Mouse (Mus musculus) thymus, adult 2 months (tissue): ENCODE results near the gene Gsg1l. TPM values are rescaled to one million over a fixed set of nuclear protein-coding genes. Genes with fewer than 3 reads are reported as not detected.

Experiments
- DNase-seq: peaks from one replicate; pipeline ENCODE4 v3.0.0; 2021
- H3K27ac ChIP-seq: fragments of 200-500 bp; 2 replicates; pipeline ENCODE4 v1.5.1; 2012; ENCODE audit warnings: low read length, control low read depth; ENCODE audit not compliant: control insufficient read depth, insufficient read depth
- H3K27me3 ChIP-seq: fragments of 200-500 bp; 2 replicates; pipeline ENCODE4 v1.6.1; 2012; ENCODE audit warnings: mild to moderate bottlenecking, low read length, moderate library complexity, mixed read lengths; ENCODE audit not compliant: control insufficient read depth, insufficient read depth
- H3K36me3 ChIP-seq: fragments of 200-500 bp; 2 replicates; pipeline ENCODE4 v1.6.1; 2012; ENCODE audit warnings: mild to moderate bottlenecking, low read length, moderate library complexity; ENCODE audit not compliant: control insufficient read depth, insufficient read depth
- H3K4me1 ChIP-seq: fragments of 200-500 bp; replicated peaks from 2 replicates; pipeline ENCODE4 v1.6.1; 2012; ENCODE audit warnings: low read length; ENCODE audit not compliant: control insufficient read depth, insufficient read depth
- H3K4me3 ChIP-seq: fragments of 200-500 bp; 2 replicates; pipeline ENCODE4 v1.5.1; 2012; ENCODE audit warnings: mild to moderate bottlenecking, low read length, control low read depth, moderate library complexity; ENCODE audit not compliant: control insufficient read depth, insufficient read depth
- CTCF ChIP-seq: fragments of 200-500 bp; IDR thresholded peaks from 2 replicates; pipeline ENCODE4 v1.5.1; 2012; ENCODE audit warnings: mild to moderate bottlenecking, control low read depth, low read length, moderate library complexity, borderline replicate concordance; ENCODE audit not compliant: control insufficient read depth, poor library complexity, insufficient read depth; ENCODE audit errors: extremely low read depth
- POLR2A ChIP-seq: fragments of 200-500 bp; IDR thresholded peaks from 2 replicates; pipeline ENCODE4 v1.6.1; 2012; ENCODE audit warnings: mild to moderate bottlenecking, low read length, control low read depth, moderate library complexity; ENCODE audit not compliant: control insufficient read depth, poor library complexity, insufficient read depth; ENCODE audit errors: extremely low read depth
- WGBS: fragments of 180-500 bp; shearing (Covaris S2); methylation state at CpG from one replicate; pipeline ENCODE4 v1.1.7; 2018; 5-methylcytosine and 5-hydroxymethylcytosine counted together
- polyA plus RNA-seq: library from polyadenylated mRNA; depleted of rRNA; stranded (reverse); fragments of >200 nt; gene quantifications from 2 replicates; pipeline ENCODE4 v1.2.3, GENCODE M21; 2012

The Gsg1l gene
- polyA plus RNA-seq, 1 experiment, result 0.94 TPM

DNA sequence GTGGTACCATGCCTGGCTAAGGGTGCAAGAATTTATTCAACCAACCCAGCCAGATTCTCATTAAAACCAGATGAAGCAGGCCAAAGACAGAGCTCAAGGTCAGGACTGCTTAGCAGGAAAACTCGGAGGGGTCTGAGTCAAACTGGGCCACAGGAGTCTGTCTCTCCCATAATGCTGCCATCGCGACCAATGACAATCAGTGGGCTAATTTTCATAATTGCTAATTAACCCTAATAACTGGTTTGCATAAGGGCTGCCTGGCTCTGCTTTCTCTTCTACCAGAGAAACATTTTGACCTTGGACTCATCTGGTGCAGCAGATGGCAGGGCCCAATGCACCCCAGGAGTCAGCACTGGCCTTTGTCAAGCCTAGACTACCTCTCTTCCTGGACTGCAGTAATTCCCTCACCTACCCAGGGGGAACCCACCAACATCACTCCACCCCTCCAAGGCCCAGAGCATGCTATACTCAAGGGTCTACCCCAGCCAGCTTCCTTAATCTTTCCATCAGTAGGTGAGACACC lies 127.8 kb downstream of the Gsg1l start:
- TF ChIP-seq POLR2A, result no peak
- TF ChIP-seq CTCF, result no peak
- Histone ChIP-seq H3K4me1 (no peaks in the 10 kb centered on the region), H3K4me3 (no peak overlapping the region), H3K27me3 (no peaks in the 10 kb centered on the region), H3K36me3 (no peaks in the 10 kb centered on the region), H3K27ac (no peak overlapping the region)
- WGBS, result 93% methylated on average over 3 of the region's 3 CpGs
- no peak for DNase-seq

DNA sequence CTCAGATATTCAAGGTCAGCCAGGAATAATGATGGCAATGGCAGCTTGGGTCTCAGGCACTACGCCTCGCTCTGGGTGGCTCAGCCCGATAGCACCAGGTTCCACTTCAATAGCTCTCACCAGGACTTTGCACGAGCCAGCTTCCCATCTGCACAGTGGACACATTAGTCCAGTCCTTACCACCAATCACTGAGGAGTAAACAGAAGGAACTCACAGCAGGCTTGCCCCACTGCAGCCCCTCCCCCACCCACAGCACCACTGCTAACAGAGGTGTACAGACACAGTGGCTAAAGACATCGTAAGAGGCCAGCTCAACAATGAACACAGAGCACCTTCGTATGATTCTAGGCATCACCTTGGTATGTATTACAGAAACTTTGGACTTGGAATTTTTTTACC lies 128.4 kb downstream of the Gsg1l start:
- no peak overlapping the region for H3K4me3 ChIP-seq
- no peak for DNase-seq
- no peaks in the 10 kb centered on the region for H3K27me3 ChIP-seq
- no peaks in the 10 kb centered on the region for H3K36me3 ChIP-seq
- TF ChIP-seq POLR2A, result no peak
- TF ChIP-seq CTCF, result no peak
- H3K27ac ChIP-seq, result no peak overlapping the region
- WGBS, result 89% methylated on average over 6 of the region's 6 CpGs
- no peaks in the 10 kb centered on the region for H3K4me1 ChIP-seq

DNA sequence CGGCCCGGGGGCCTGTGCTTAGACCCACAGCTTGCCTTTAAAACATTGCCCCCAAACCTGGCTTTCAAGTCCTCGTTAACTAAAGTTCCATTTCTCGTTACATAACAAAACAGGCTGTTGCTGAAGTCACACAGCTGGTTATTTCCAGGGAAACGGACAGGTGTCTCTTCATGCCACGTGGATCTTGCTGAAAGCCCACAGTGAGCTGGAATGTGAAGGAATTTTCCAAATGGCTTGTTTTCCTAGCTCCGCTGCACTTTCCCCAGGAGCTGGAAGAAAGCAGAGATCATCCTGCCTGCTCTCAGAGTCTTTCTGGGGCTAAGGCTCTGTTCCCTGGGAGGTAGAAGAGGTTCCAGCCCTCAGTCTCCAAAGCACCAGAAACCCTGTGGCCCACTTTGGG lies 130.3 kb downstream of the Gsg1l start:
- Histone ChIP-seq H3K27me3 (no peaks in the 10 kb centered on the region), H3K36me3 (no peaks in the 10 kb centered on the region), H3K4me1 (no peaks in the 10 kb centered on the region), H3K4me3 (no peak overlapping the region), H3K27ac (no peak overlapping the region)
- TF ChIP-seq POLR2A (no peak), CTCF (no peak)
- WGBS, result 86% methylated on average over 7 of the region's 7 CpGs
- no peak for DNase-seq

DNA sequence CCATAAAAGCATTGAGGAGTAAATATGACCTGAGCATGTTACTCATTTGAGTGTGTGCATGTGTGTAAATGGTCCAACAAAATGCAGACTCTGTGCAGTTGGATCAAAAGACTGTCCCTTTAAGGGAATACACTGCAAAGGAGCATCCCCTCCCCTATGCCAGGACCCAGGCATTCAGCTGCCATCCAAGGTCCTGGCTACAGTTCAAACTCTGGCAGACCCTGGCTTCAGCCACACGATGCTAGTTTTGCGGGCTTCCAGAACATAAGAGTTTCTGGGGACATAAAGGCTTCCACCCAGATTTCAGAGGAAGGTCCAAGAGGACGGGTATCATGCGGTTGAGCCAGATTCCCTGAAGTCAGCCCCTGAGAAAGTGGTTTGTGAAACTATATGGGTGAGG lies 133.2 kb downstream of the Gsg1l start:
- TF ChIP-seq CTCF, result no peak
- no peak for TF ChIP-seq POLR2A
- H3K4me3 ChIP-seq, result no peak overlapping the region
- H3K27me3 ChIP-seq, result no peaks in the 10 kb centered on the region
- 80% methylated on average over 4 of the region's 4 CpGs for WGBS
- H3K4me1 ChIP-seq, result no peaks in the 10 kb centered on the region
- no peaks in the 10 kb centered on the region for H3K36me3 ChIP-seq
- DNase-seq, result no peak
- no peak overlapping the region for H3K27ac ChIP-seq

DNA sequence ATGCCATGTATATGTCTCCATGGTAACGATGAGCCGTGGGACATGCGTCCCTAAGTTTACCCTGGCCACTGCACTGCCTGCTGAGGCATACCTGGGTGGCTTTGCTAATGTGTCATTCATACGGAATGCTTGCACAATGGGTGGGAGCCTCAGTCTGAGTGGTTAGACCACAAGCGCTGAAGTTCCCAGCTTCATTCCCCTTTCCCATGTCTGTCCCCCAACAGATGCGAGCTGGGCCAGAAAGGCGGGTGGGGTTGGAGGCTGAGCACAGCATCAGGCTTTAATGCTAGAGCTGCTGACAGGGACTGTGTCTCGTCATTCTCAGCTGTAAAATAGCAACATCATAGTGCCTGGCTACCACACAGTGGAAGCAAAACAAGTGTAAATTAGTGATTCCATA lies 136.3 kb downstream of the Gsg1l start:
- Histone ChIP-seq H3K27me3 (no peaks in the 10 kb centered on the region), H3K4me3 (no peak overlapping the region), H3K36me3 (no peaks in the 10 kb centered on the region), H3K4me1 (no peaks in the 10 kb centered on the region), H3K27ac (no peak overlapping the region)
- TF ChIP-seq CTCF (no peak), POLR2A (no peak)
- 93% methylated on average over 8 of the region's 8 CpGs for WGBS
- DNase-seq, result no peak

DNA sequence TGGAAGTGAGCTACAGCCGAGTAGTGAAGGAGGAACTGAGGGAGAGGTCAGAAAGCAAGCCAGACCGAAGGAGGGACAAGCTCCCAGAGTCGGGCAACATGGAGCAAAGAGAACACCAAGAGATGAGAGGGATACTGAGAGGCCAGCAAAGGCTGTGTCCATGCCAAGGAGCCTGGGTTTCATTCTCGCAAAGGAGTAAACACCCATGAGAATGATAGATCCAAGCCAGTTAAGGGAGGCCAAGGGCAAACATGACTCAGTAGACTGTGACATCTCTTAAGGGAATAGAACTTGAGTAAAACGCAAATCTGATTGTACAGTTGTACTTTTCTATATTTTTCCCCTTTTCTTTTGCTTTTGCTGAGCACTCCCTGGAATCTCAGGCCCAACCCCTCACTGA lies 137.6 kb downstream of the Gsg1l start:
- TF ChIP-seq CTCF, result no peak
- TF ChIP-seq POLR2A, result no peak
- Histone ChIP-seq H3K4me3 (no peak overlapping the region), H3K4me1 (no peaks in the 10 kb centered on the region), H3K36me3 (no peaks in the 10 kb centered on the region), H3K27me3 (no peaks in the 10 kb centered on the region), H3K27ac (no peak overlapping the region)
- no peak for DNase-seq
- WGBS, result 81% methylated on average over 5 of the region's 5 CpGs

DNA sequence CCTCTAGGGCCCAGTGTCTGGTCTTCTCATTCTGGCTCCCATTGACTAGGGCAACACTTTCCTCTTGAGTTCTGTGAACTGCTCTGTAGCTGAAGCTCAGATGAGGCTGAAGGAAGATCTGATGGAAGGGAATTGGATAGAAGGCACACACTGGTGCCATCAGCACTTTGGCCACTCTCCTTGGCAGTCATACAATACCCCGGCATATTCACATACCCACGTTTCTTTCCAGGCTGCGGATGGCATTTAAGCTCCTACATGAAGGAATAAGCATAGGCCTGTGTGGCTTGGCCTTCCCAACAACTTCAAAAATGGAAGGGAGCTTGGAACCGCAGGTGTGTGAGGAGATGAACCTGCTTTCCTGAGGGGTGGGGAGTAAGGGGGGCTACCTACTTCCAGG lies 138.7 kb downstream of the Gsg1l start:
- no peak for TF ChIP-seq CTCF
- no peak for TF ChIP-seq POLR2A
- Histone ChIP-seq H3K4me1 (no peaks in the 10 kb centered on the region), H3K27me3 (no peaks in the 10 kb centered on the region), H3K27ac (no peak overlapping the region), H3K36me3 (no peaks in the 10 kb centered on the region), H3K4me3 (no peak overlapping the region)
- DNase-seq, result no peak
- WGBS, result 96% methylated on average over 4 of the region's 4 CpGs
